Mouse (Mus musculus): Measurements from ENCODE around the gene Rab21.

- TF ChIP-seq CTCF (conservative IDR thresholded peaks at IDR 0.05; ENCODE audit: insufficient read depth, insufficient read length, low read depth, low read length): no peak
- no peak for TF ChIP-seq POLR2A (IDR thresholded peaks at IDR 0.05; ENCODE audit: low read depth, low read length)
These were observed 31.2 kb downstream of the Rab21 start for GRCm38 (mm10) chr10:115284170-115284569.

Measured in kidney, adult 2 months (tissue).